Mouse (Mus musculus): ENCODE results near the gene Olfr1180. TPM values are rescaled to one million over a fixed set of nuclear protein-coding genes. Genes with fewer than 3 reads are reported as not detected.

Gene Olfr1180
- polyA plus RNA-seq (2012; rRNA removed), result not detected in 2 replicates

DNA sequence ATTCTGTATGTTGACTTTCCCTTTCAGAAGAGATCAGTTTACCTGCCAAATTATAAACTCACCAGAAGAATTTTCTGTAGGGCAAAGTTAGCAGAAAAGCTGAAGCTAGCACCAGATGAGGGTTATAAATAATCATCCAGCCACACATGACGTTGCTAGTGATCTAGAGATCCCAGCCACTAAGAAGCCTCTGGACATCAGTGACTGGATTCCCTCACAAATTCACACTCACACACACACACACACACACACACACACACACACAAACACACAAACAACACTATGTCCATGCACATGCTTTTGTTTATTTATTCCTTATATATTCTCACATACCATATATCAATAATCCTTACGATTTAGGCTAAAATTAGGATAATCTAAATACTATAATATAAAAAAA lies at the start of gene Olfr1180:
Gene Olfr1180 (minus strand): TSS at position 101 of the 400 bp plus-strand sequence.

DNA sequence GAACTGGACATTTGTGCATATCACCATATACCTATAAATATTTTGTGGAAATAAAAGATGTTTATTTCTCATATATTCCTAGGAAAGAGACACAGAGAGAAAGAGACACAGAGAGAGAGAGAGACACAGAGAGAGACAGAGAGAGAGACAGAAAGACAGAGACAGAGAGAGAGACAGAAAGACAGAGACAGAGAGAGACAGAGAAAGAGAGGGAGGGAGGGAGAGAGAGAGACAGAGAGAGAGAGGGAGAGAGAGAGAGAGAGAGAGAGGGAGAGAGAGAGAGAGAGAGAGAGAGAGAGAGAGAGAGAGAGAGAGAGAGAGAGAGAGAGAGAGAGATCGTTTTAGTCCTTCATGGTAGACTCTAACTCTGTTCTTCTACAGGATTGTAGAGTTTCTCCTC lies 35.6 kb upstream of the Olfr1180 start, which contains the start of gene Olfr1183:
Gene Olfr1183 (plus strand): TSS at position 301 of the 400 bp plus-strand sequence.

DNA sequence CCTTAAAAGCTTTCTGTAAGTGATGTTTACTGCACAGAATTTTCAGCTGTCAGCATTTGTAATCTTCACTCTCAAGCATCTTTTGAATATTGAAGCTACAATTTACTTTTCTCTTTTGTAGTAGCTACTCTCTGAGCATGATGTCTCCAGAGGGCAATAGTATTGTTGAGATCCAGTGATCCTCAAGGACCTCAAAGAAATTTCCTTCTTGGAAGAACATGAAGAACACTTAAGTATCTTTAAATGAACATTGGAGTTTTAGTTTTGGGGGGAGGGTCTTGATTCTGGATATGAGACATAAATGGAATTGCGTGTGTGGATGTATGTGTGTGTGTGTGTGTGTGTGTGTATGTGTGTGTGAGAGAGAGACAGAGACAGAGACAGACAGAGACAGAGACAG lies 30.1 kb upstream of the Olfr1180 start, which contains the start of gene Gm13757:
Gene Gm13757 (minus strand): TSS at position 101 of the 400 bp plus-strand sequence.

DNA sequence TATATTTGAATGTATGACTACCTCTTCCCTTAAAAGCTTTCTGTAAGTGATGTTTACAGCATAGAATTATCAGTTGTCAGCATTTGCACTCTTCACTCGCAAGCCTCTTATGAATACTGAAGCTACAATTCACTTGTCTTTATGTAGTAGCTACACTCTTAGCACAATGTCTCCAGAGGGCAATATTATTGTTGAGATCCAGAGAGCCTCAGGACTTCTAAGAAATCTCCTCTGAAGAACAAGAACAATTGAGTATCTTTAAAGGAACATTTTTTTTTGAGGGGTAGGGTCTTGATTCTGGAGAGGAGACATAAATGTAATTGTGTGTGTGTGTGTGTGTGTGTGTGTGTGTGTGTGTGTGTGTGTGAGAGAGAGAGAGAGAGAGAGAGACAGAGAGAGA lies 7.1 kb upstream of the Olfr1180 start, which contains the start of gene Olfr1181:
Gene Olfr1181 (minus strand): TSS at position 101 of the 400 bp plus-strand sequence.

DNA sequence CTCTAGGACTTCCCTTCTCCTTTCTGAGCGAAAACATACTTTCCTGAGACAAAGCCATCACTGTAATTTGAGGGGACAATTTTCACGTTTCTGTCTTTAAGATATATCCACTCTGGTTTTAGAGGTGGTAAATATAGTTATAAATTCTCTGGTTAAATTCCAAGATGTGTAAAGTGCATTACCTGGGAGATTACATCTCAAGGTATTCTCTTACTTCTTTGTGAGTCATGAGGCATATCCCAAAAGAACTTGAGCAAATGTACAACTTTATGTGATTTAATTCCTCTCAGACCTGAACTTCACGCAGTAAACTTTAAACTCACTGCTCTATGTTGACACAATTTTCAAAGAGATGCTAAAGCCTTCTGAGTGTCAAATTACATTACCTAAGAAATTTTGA lies 12.6 kb downstream of the Olfr1180 start, which contains the start of gene Olfr1179:
Gene Olfr1179 (minus strand): TSS at position 101 of the 400 bp plus-strand sequence.

DNA sequence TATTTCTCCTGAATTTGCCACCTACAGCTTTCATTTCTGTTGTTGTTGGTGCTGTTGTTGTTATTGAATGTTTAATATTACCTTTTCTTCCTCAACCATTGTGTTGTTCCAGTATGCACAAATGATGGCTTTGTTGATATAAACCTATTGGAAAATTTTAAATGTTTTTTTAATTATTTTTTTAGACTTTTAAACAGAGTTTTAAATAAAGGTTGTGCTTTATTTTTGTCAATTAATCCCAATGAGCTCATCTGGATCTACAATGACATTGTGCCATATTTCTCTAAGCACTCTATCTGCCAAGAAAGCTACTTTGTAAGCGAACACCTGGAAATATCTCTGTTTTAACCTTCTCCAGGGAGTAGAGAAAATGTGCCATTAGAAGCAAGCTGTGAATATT lies 32.2 kb downstream of the Olfr1180 start, which contains the start of gene Olfr1178:
Gene Olfr1178 (plus strand): TSS at position 301 of the 400 bp plus-strand sequence.

Other genes with a start within 250 kb of the Olfr1180 start
- not detected in 2 replicates for gene Olfr1168, start 237.3 kb downstream of the Olfr1180 start, polyA plus RNA-seq (2012; rRNA removed)
- not detected in 2 replicates for gene Olfr1170, start 190.8 kb downstream of the Olfr1180 start, polyA plus RNA-seq (2012; rRNA removed)
- not detected in 2 replicates for gene Olfr1173, start 139.3 kb downstream of the Olfr1180 start, polyA plus RNA-seq (2012; rRNA removed)
- gene Olfr1174-ps, start 104.0 kb downstream of the Olfr1180 start, polyA plus RNA-seq (2012; rRNA removed), result not detected in 2 replicates
- gene Olfr1175-ps, start 91.9 kb downstream of the Olfr1180 start, polyA plus RNA-seq (2012; rRNA removed), result not detected in 2 replicates
- not detected in 2 replicates for gene Olfr1176, start 82.4 kb downstream of the Olfr1180 start, polyA plus RNA-seq (2012; rRNA removed)
- not detected in 2 replicates for gene Olfr1177-ps, start 72.7 kb downstream of the Olfr1180 start, polyA plus RNA-seq (2012; rRNA removed)
- gene Olfr1178, start 32.1 kb downstream of the Olfr1180 start, polyA plus RNA-seq (2012; rRNA removed), result not detected in 2 replicates
- gene Olfr1179, start 12.7 kb downstream of the Olfr1180 start, polyA plus RNA-seq (2012; rRNA removed), result not detected in 2 replicates
- gene Olfr1181, start 7.0 kb upstream of the Olfr1180 start, polyA plus RNA-seq (2012; rRNA removed), result not detected in 2 replicates
- not detected in 2 replicates for gene Gm13757, start 30.0 kb upstream of the Olfr1180 start, polyA plus RNA-seq (2012; rRNA removed)
- not detected in 2 replicates for gene Olfr1183, start 35.7 kb upstream of the Olfr1180 start, polyA plus RNA-seq (2012; rRNA removed)
- gene Olfr1184, start 64.4 kb upstream of the Olfr1180 start, polyA plus RNA-seq (2012; rRNA removed), result not detected in 2 replicates
- gene Olfr1185-ps1, start 74.2 kb upstream of the Olfr1180 start, polyA plus RNA-seq (2012; rRNA removed), result not detected in 2 replicates
- gene Olfr1186, start 99.4 kb upstream of the Olfr1180 start, polyA plus RNA-seq (2012; rRNA removed), result not detected in 2 replicates
- gene Olfr1188, start 137.8 kb upstream of the Olfr1180 start, polyA plus RNA-seq (2012; rRNA removed), result not detected in 2 replicates
- not detected in 2 replicates for gene Olfr1189, start 167.3 kb upstream of the Olfr1180 start, polyA plus RNA-seq (2012; rRNA removed)
- gene Olfr1191-ps1, start 221.4 kb upstream of the Olfr1180 start, polyA plus RNA-seq (2012; rRNA removed), result not detected in 2 replicates
- not detected in 2 replicates for gene Olfr1192-ps1, start 229.4 kb upstream of the Olfr1180 start, polyA plus RNA-seq (2012; rRNA removed)

All from ovary, adult 2 months (tissue).